Mouse (Mus musculus): ENCODE results near the gene Bag1. TPM values are rescaled to one million over a fixed set of nuclear protein-coding genes. Genes with fewer than 3 reads are reported as not detected.
A peak's percentile ranks its signal among the peaks of the same experiment; 100 is the strongest.

Bag1 gene
- polyA plus RNA-seq, 1 experiment from 2014 or later, result 185 TPM

DNA sequence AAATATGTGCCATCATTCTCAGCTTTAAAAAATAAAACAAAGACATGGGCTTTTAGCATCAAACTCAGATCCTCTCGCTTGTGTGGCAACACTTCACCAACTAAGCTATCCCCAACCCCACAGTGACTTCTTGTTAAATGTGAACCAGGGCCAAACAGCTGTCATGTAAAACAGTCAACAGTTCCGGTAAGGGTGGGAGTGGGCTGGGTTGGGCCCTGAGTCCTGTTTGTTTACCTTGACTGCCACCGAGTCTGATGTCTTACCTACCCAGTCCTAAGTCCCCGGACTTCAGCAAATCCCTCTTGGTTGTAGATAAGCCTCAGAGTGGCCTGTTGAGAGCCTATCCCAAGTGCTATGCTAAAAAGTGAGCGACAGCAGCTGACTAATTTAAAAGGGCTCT, 14.4 kb downstream of the Bag1 start:
- ATAC-seq, result no peak
- WGBS (ENCODE audit: insufficient replicate concordance), result 86% methylated on average over 5 of the region's 5 CpGs
- Histone ChIP-seq H3K4me2 (no peak overlapping the region), H3K9ac (no peak overlapping the region), H3K36me3 (peaks cover 70% of the 10 kb centered on the region), H3K4me3 (no peak overlapping the region), H3K9me3 (replicated peaks) (no peaks in the 10 kb centered on the region), H3K27me3 (replicated peaks) (no peaks in the 10 kb centered on the region), H3K4me1 (peaks cover 15% of the 10 kb centered on the region), H3K27ac (0 out of 2 replicates have a peak overlapping the region, but pooled peaks have one; percentile 46)

GRCm38 (mm10) chr4:40929046-40929445, 19.0 kb downstream of the Bag1 start:
- 74% methylated on average over 7 of the region's 7 CpGs for WGBS (ENCODE audit: insufficient replicate concordance)
- no peak for ATAC-seq

DNA sequence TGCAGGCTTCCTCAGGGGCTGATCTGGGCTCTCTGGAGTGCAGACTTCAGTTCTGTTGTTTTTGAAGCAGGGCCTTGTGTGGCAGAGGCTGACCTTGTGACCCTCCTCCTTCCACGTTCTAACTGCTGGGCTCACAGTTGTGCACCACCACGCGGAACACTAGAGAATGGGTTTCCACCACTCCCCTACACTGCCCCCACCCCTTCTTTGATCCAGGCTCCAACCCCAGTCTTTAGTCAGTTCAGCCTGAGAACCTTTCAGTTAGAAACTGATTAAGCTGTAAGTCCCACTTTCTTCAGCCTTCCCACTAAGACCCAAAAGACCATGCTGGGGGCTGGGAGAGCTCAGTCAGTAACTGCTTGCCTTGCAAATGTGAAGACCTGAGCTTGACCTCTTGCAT, 22.5 kb downstream of the Bag1 start:
- Histone ChIP-seq H3K9ac (no peak overlapping the region), H3K36me3 (no peaks in the 10 kb centered on the region), H3K4me3 (no peak overlapping the region), H3K4me1 (no peaks in the 10 kb centered on the region), H3K4me2 (no peak overlapping the region), H3K27me3 (replicated peaks) (no peaks in the 10 kb centered on the region), H3K9me3 (replicated peaks) (no peaks in the 10 kb centered on the region), H3K27ac (no peak overlapping the region)
- WGBS (ENCODE audit: insufficient replicate concordance), result 66% methylated on average over 3 of the region's 3 CpGs
- no peak for ATAC-seq

More at GRCm38 (mm10) chr4:40929046-40929445, 19.0 kb downstream of the Bag1 start:
- Histone ChIP-seq H3K4me2 (no peak overlapping the region), H3K27ac (no peak overlapping the region), H3K27me3 (replicated peaks) (no peaks in the 10 kb centered on the region), H3K36me3 (peaks cover 26% of the 10 kb centered on the region), H3K4me3 (no peak overlapping the region), H3K9me3 (replicated peaks) (no peaks in the 10 kb centered on the region), H3K4me1 (peaks cover 5% of the 10 kb centered on the region), H3K9ac (no peak overlapping the region)

- Histone ChIP-seq H3K4me1 (peaks cover 9% of the 10 kb centered on the region), H3K27me3 (replicated peaks) (no peaks in the 10 kb centered on the region), H3K36me3 (no peaks in the 10 kb centered on the region), H3K27ac (no peak overlapping the region), H3K4me2 (no peak overlapping the region), H3K9ac (no peak overlapping the region), H3K9me3 (replicated peaks) (no peaks in the 10 kb centered on the region), H3K4me3 (no peak overlapping the region)
- ATAC-seq, result no peak
- WGBS (ENCODE audit: insufficient replicate concordance), result 73% methylated on average over 6 of the region's 6 CpGs
Measured at GRCm38 (mm10) chr4:40923087-40923651, 24.9 kb downstream of the Bag1 start.

DNA sequence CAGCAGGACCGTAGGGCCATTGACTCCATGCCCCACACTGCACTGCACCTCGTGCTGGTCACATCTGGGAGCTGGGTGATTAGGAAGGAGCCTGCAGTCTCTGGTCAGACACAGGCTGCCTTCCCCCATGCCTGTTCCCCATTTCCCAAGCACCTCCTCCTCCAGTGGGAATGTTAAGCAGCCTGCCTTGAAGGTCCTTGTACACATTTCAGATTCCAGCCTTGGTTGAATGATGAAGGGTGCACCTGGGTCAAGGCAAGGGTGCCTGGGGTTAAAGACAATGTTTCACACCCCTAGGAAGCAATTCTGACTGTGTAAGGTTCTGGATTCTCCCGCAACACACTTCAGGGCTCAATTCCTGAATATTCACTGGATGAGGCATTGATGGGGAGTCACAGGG, 26.8 kb downstream of the Bag1 start:
- Histone ChIP-seq H3K4me3 (no peak overlapping the region), H3K36me3 (no peaks in the 10 kb centered on the region), H3K9ac (no peak overlapping the region), H3K4me1 (peaks cover 9% of the 10 kb centered on the region), H3K27ac (no peak overlapping the region), H3K4me2 (no peak overlapping the region), H3K9me3 (replicated peaks) (no peaks in the 10 kb centered on the region), H3K27me3 (replicated peaks) (no peaks in the 10 kb centered on the region)
- ATAC-seq, result no peak
- WGBS (ENCODE audit: insufficient replicate concordance), result 52% methylated on average over 3 of the region's 3 CpGs

DNA sequence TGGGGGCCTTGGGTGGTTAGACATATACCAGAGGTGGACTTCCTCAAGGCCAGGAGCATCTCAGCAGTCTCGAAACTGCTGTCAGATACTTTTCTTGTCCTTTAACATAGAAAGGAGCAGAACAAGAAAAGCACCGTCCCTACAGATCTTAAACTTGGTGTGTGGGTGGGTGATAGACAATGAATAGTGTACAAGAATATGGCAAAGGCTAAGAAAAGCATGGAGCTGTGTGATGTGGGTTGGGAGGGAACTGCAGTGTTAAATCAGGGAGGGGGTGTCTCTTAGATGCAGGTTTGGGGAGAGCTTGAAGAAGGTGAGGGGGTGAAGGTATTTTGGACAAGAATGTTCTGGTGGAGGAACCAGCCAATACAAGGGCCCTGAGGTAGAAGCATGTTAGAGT, 27.5 kb downstream of the Bag1 start:
- H3K9ac ChIP-seq, result no peak overlapping the region
- no peak overlapping the region for H3K4me3 ChIP-seq
- ATAC-seq, result no peak
- H3K4me2 ChIP-seq, result no peak overlapping the region
- H3K27me3 ChIP-seq (replicated peaks), result no peaks in the 10 kb centered on the region
- no peaks in the 10 kb centered on the region for H3K36me3 ChIP-seq
- peaks cover 9% of the 10 kb centered on the region for H3K4me1 ChIP-seq
- H3K27ac ChIP-seq, result no peak overlapping the region
- H3K9me3 ChIP-seq (replicated peaks), result no peaks in the 10 kb centered on the region
- 65% methylated on average over 2 of the region's 2 CpGs for WGBS (ENCODE audit: insufficient replicate concordance)

- H3K27me3 ChIP-seq (replicated peaks), result no peaks in the 10 kb centered on the region
- H3K27ac ChIP-seq, result no peak within 1 kb of the TSS
- H3K4me3 ChIP-seq, result no peak within 1 kb of the TSS
- H3K9ac ChIP-seq, result no peak within 1 kb of the TSS
- H3K4me1 ChIP-seq, result peaks cover 9% of the 10 kb centered on the region
- no peak within 1 kb of the TSS for H3K4me2 ChIP-seq
- ATAC-seq, result peak; percentile 73
- no peaks in the 10 kb centered on the region for H3K9me3 ChIP-seq (replicated peaks)
- 12% methylated on average over 3 of the region's 3 CpGs for WGBS (ENCODE audit: insufficient replicate concordance)
- no peaks in the 10 kb centered on the region for H3K36me3 ChIP-seq
Measured at GRCm38 (mm10) chr4:40919785-40920184, 28.3 kb downstream of the Bag1 start, which contains the start of gene Spink4. Spink4 (plus strand) TSS chr4:40920052.

GRCm38 (mm10) chr4:40916592-40917155, 31.4 kb downstream of the Bag1 start:
- 80% methylated on average over 7 of the region's 7 CpGs for WGBS (ENCODE audit: insufficient replicate concordance)
- Histone ChIP-seq H3K4me2 (no peak overlapping the region), H3K36me3 (no peaks in the 10 kb centered on the region), H3K9ac (no peak overlapping the region), H3K27me3 (replicated peaks) (no peaks in the 10 kb centered on the region), H3K4me1 (peaks cover 9% of the 10 kb centered on the region), H3K9me3 (replicated peaks) (no peaks in the 10 kb centered on the region), H3K27ac (no peak overlapping the region), H3K4me3 (no peak overlapping the region)
- ATAC-seq, result no peak

DNA sequence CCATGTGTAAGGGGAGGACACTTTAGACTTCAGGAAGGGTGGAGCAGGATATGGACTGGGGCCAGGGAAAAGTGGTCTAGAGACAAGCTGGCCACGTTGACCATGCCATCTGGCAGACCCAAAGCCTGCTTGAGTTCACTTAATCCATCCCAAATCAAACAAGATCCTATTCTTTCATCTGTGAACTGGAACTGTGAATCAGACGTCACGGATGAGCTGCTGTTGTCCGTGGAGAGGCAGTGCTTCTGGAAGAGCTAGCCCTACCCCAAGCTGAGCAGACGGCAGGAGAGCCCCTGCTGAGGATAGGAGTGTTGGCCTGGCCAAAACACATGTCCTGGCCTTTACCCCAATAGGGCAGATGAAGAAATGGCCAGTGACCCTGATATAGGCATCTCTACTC, 32.1 kb downstream of the Bag1 start:
- H3K4me2 ChIP-seq, result no peak overlapping the region
- 71% methylated on average over 5 of the region's 5 CpGs for WGBS (ENCODE audit: insufficient replicate concordance)
- no peaks in the 10 kb centered on the region for H3K36me3 ChIP-seq
- ATAC-seq, result no peak
- no peaks in the 10 kb centered on the region for H3K9me3 ChIP-seq (replicated peaks)
- H3K4me1 ChIP-seq, result peaks cover 9% of the 10 kb centered on the region
- no peak overlapping the region for H3K4me3 ChIP-seq
- H3K27me3 ChIP-seq (replicated peaks), result no peaks in the 10 kb centered on the region
- no peak overlapping the region for H3K9ac ChIP-seq
- H3K27ac ChIP-seq, result no peak overlapping the region

- no peaks in the 10 kb centered on the region for H3K27me3 ChIP-seq (replicated peaks)
- H3K9me3 ChIP-seq (replicated peaks), result no peaks in the 10 kb centered on the region
- H3K36me3 ChIP-seq, result no peaks in the 10 kb centered on the region
- no peak overlapping the region for H3K9ac ChIP-seq
- peaks cover under 1% of the 10 kb centered on the region for H3K4me1 ChIP-seq
- no peak overlapping the region for H3K27ac ChIP-seq
- no peak for ATAC-seq
- H3K4me3 ChIP-seq, result no peak overlapping the region
- no peak overlapping the region for H3K4me2 ChIP-seq
Measured at GRCm38 (mm10) chr4:40914287-40914867, 33.7 kb downstream of the Bag1 start.

DNA sequence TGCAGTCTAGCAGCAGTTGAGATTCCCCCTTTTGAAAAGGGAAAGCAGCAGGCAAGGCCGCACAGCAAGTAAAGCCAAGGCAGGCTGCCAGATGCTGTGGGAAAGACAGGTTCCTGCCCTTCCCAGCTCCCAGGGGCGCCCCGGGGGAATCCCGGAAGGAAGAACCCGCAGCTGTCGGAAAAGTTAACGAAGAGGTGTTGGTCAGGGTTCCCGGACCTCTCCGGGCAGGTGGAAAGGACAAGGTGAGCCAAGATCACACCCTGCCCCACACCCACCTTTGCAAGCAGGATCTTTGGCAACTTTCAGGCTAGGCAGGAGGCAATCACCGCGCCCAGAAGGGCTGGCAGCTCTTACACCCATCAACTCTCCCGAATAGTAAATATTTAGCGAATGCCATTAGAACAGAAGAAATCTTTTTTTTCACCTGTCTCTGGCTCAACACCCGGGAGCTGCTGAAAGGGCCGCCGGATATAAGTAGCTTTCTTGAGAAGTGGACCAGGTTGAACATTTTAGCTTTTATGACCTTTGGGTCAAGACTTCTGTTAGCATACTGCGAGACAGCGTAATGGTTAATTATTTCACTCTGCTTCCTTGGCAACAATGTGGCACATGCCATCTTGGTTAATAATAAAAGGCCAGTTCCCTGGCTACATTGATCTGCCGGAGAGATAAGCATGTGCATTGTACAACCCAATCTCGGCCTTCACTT, 39.7 kb downstream of the Bag1 start:
- H3K4me2 ChIP-seq, result peak overlapping the region; percentile 18; the same call in 1 of the 2 replicates
- H3K9ac ChIP-seq, result no peak overlapping the region
- H3K4me3 ChIP-seq, result no peak overlapping the region
- no peaks in the 10 kb centered on the region for H3K9me3 ChIP-seq (replicated peaks)
- H3K36me3 ChIP-seq, result no peaks in the 10 kb centered on the region
- ATAC-seq, result no peak
- 44% methylated on average over 20 of the region's 20 CpGs for WGBS (ENCODE audit: insufficient replicate concordance)
- H3K27me3 ChIP-seq (replicated peaks), result no peaks in the 10 kb centered on the region
- H3K27ac ChIP-seq, result no peak overlapping the region
- H3K4me1 ChIP-seq, result no peaks in the 10 kb centered on the region

DNA sequence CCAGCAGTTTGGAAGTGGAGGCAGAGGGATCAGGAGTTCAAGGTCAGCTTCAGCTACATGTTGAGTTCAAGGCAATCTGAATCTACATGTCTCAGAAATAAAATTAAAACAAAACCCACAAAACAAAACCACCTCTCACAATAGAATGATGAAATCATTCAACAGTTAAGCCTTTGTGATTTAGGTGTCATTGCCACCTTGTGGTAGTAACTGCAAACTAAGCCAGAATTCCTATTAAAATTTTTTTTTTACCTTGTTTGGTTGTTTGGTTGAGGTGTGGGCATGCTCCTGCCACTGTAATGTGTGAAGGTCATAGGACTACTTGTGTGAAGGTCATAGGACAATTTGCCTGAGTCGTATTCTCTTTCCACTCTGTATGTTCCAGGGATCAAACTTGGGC, 41.8 kb downstream of the Bag1 start:
- Histone ChIP-seq H3K4me2 (no peak overlapping the region), H3K4me3 (no peak overlapping the region), H3K36me3 (no peaks in the 10 kb centered on the region), H3K4me1 (no peaks in the 10 kb centered on the region), H3K27me3 (replicated peaks) (no peaks in the 10 kb centered on the region), H3K27ac (no peak overlapping the region), H3K9me3 (replicated peaks) (no peaks in the 10 kb centered on the region), H3K9ac (no peak overlapping the region)
- 61% methylated on average over 1 of the region's 1 CpGs for WGBS (ENCODE audit: insufficient replicate concordance)
- ATAC-seq, result no peak

All from liver, embryonic 12.5 days (tissue).